Mouse (Mus musculus) hindbrain, embryonic 16.5 days (tissue): Measurements from ENCODE around the gene Pank2. TPM values are rescaled to one million over a fixed set of nuclear protein-coding genes. Genes with fewer than 3 reads are reported as not detected.
"Not testable (repeated sequence)": the region's sequence is repeated elsewhere in the genome, so short reads cannot be mapped to it uniquely, and the experiment has no call there.

ENCODE experiments used
- ATAC-seq: fragments of 200-750 bp; cut with Nextera tagmentation; 2 replicates; pipeline ENCODE4 v1.8.0; 2017; ENCODE audit warnings: moderate TSS enrichment, moderate library complexity
- H3K27ac ChIP-seq: fragments of 300-500 bp; sonication (generic); 2 replicates; pipeline ENCODE4 v1.5.1; 2014; ENCODE audit warnings: low read depth, mild to moderate bottlenecking, control low read depth, low read length, moderate library complexity
- H3K27me3 ChIP-seq: fragments of 300-500 bp; sonication (generic); replicated peaks from 2 replicates; pipeline ENCODE4 v1.6.1; 2014; ENCODE audit warnings: low read length; ENCODE audit not compliant: control insufficient read depth, insufficient read depth
- H3K36me3 ChIP-seq: fragments of 300-500 bp; sonication (generic); 2 replicates; pipeline ENCODE4 v1.6.1; 2014; ENCODE audit warnings: mild to moderate bottlenecking, low read length, moderate library complexity, mixed read lengths; ENCODE audit not compliant: control insufficient read depth, insufficient read depth
- H3K4me1 ChIP-seq: fragments of 300-500 bp; sonication (generic); 2 replicates; pipeline ENCODE4 v1.6.1; 2014; ENCODE audit warnings: low read depth, low read length; ENCODE audit not compliant: control insufficient read depth, insufficient read depth
- H3K4me2 ChIP-seq: fragments of 300-500 bp; sonication (generic); 2 replicates; pipeline ENCODE4 v1.6.1; 2014; ENCODE audit warnings: mild to moderate bottlenecking, low read length, control low read depth, moderate library complexity
- H3K4me3 ChIP-seq: fragments of 300-500 bp; sonication (generic); 2 replicates; pipeline ENCODE4 v1.5.1; 2014; ENCODE audit warnings: mild to moderate bottlenecking, low read length, control low read depth, moderate library complexity
- H3K9ac ChIP-seq: fragments of 300-500 bp; sonication (generic); 2 replicates; pipeline ENCODE4 v1.6.1; 2014; ENCODE audit warnings: low read depth, mild to moderate bottlenecking, control low read depth, low read length, moderate library complexity
- H3K9me3 ChIP-seq: fragments of 300-500 bp; sonication (generic); 2 replicates; pipeline ENCODE4 v1.6.1; 2014; ENCODE audit warnings: mild to moderate bottlenecking, low read length, moderate library complexity; ENCODE audit not compliant: control insufficient read depth
- WGBS: fragments of 180-500 bp; shearing (Covaris S2); extraction: QIAGEN DNeasy Blood & Tissue Kit; methylation state at CpG from one replicate; pipeline ENCODE4 v1.1.7; 2014; 5-methylcytosine and 5-hydroxymethylcytosine counted together
- polyA plus RNA-seq: library from polyadenylated mRNA; unstranded; fragments of >200 nt; fragmentation: Nextera tagmentation; extraction: Ambion mirVana; gene quantifications from 2 replicates; pipeline ENCODE4 v1.2.1, GENCODE M21; 2015

Pank2 gene
- polyA plus RNA-seq, 1 experiment from 2014 or later, result 20.0 TPM

- H3K27me3 ChIP-seq, result no peaks in the 10 kb centered on the region
- H3K36me3 ChIP-seq, result peaks cover 6% of the 10 kb centered on the region
- H3K4me2 ChIP-seq, result no peak overlapping the region
- no peak overlapping the region for H3K9ac ChIP-seq
- H3K9me3 ChIP-seq, result no peaks in the 10 kb centered on the region
- no peaks in the 10 kb centered on the region for H3K4me1 ChIP-seq
- no peak for ATAC-seq
- 79% methylated on average over 5 of the region's 5 CpGs for WGBS
- no peak overlapping the region for H3K4me3 ChIP-seq
- H3K27ac ChIP-seq, result no peak overlapping the region
These were observed 45.1 kb downstream of the Pank2 start for GRCm38 (mm10) chr2:131307391-131307790.

GRCm38 (mm10) chr2:131307822-131308221, 45.5 kb downstream of the Pank2 start:
- ATAC-seq, result no peak
- no peaks in the 10 kb centered on the region for H3K27me3 ChIP-seq
- H3K4me1 ChIP-seq, result no peaks in the 10 kb centered on the region
- 62% methylated on average over 2 of the region's 2 CpGs for WGBS
- no peak overlapping the region for H3K9ac ChIP-seq
- H3K9me3 ChIP-seq, result no peaks in the 10 kb centered on the region
- H3K36me3 ChIP-seq, result peaks cover 6% of the 10 kb centered on the region
- H3K4me3 ChIP-seq, result no peak overlapping the region
- no peak overlapping the region for H3K27ac ChIP-seq
- no peak overlapping the region for H3K4me2 ChIP-seq

- H3K9ac ChIP-seq, result no peak overlapping the region
- peaks cover 2% of the 10 kb centered on the region for H3K36me3 ChIP-seq
- no peak overlapping the region for H3K4me2 ChIP-seq
- H3K27me3 ChIP-seq, result no peaks in the 10 kb centered on the region
- no peaks in the 10 kb centered on the region for H3K4me1 ChIP-seq
- H3K9me3 ChIP-seq, result no peaks in the 10 kb centered on the region
- no peak overlapping the region for H3K4me3 ChIP-seq
- no peak for ATAC-seq
- WGBS, result 71% methylated on average over 6 of the region's 6 CpGs
- H3K27ac ChIP-seq, result no peak overlapping the region
These were observed 47.0 kb downstream of the Pank2 start for GRCm38 (mm10) chr2:131309296-131309695.

- H3K27ac ChIP-seq, result no peak overlapping the region
These were observed 53.9 kb downstream of the Pank2 start for GRCm38 (mm10) chr2:131316167-131316566.

GRCm38 (mm10) chr2:131319401-131319800, 57.1 kb downstream of the Pank2 start:
- Histone ChIP-seq H3K36me3 (peaks cover 3% of the 10 kb centered on the region; the same call in 1 of the 2 replicates), H3K27me3 (no peaks in the 10 kb centered on the region), H3K9me3 (peaks cover 4% of the 10 kb centered on the region; the same call in 1 of the 2 replicates), H3K27ac (no peak overlapping the region), H3K4me1 (no peaks in the 10 kb centered on the region), H3K9ac (no peak overlapping the region), H3K4me3 (no peak overlapping the region), H3K4me2 (no peak overlapping the region)
- ATAC-seq, result no peak
- 73% methylated on average over 6 of the region's 6 CpGs for WGBS

More at GRCm38 (mm10) chr2:131316167-131316566, 53.9 kb downstream of the Pank2 start:
- H3K4me1 ChIP-seq, result no peaks in the 10 kb centered on the region
- no peak overlapping the region for H3K4me3 ChIP-seq
- H3K9me3 ChIP-seq, result peaks cover 4% of the 10 kb centered on the region; the same call in 1 of the 2 replicates
- 96% methylated on average over 2 of the region's 2 CpGs for WGBS
- H3K4me2 ChIP-seq, result no peak overlapping the region
- no peak overlapping the region for H3K9ac ChIP-seq
- ATAC-seq, result peak; percentile 30; the same call in 1 of the 2 replicates
- no peaks in the 10 kb centered on the region for H3K27me3 ChIP-seq
- H3K36me3 ChIP-seq, result peaks cover 3% of the 10 kb centered on the region; the same call in 1 of the 2 replicates

- H3K36me3 ChIP-seq, H3K27ac ChIP-seq, H3K9me3 ChIP-seq, H3K27me3 ChIP-seq, H3K4me3 ChIP-seq, H3K4me2 ChIP-seq, ATAC-seq, H3K4me1 ChIP-seq, H3K9ac ChIP-seq: not testable (repeated sequence)
- WGBS, result 52% methylated on average over 3 of the region's 3 CpGs
These were observed 58.9 kb downstream of the Pank2 start for GRCm38 (mm10) chr2:131321192-131321591.

GRCm38 (mm10) chr2:131323675-131324074, 61.4 kb downstream of the Pank2 start:
- H3K4me1 ChIP-seq, result no peaks in the 10 kb centered on the region
- no peaks in the 10 kb centered on the region for H3K27me3 ChIP-seq
- H3K4me2 ChIP-seq, result no peak overlapping the region
- H3K4me3 ChIP-seq, result no peak overlapping the region
- no peak overlapping the region for H3K9ac ChIP-seq
- ATAC-seq, result no peak
- no peak overlapping the region for H3K27ac ChIP-seq
- H3K9me3 ChIP-seq, result peaks cover 4% of the 10 kb centered on the region; the same call in 1 of the 2 replicates
- WGBS, result 83% methylated on average over 1 of the region's 1 CpGs
- H3K36me3 ChIP-seq, result peaks cover 3% of the 10 kb centered on the region; the same call in 1 of the 2 replicates

- Histone ChIP-seq H3K4me2 (no peak overlapping the region), H3K27me3 (no peaks in the 10 kb centered on the region), H3K4me1 (no peaks in the 10 kb centered on the region), H3K9me3 (no peaks in the 10 kb centered on the region), H3K9ac (no peak overlapping the region), H3K4me3 (no peak overlapping the region), H3K36me3 (no peaks in the 10 kb centered on the region), H3K27ac (no peak overlapping the region)
- WGBS, result 73% methylated on average over 3 of the region's 3 CpGs
- no peak for ATAC-seq
These were observed 63.7 kb downstream of the Pank2 start for GRCm38 (mm10) chr2:131326044-131326443.

GRCm38 (mm10) chr2:131328981-131329380, 66.7 kb downstream of the Pank2 start:
- H3K9ac ChIP-seq, result no peak overlapping the region
- H3K27ac ChIP-seq, result no peak overlapping the region
- H3K27me3 ChIP-seq, result no peaks in the 10 kb centered on the region
- no peaks in the 10 kb centered on the region for H3K9me3 ChIP-seq
- no peak overlapping the region for H3K4me3 ChIP-seq
- H3K4me2 ChIP-seq, result no peak overlapping the region
- no peaks in the 10 kb centered on the region for H3K36me3 ChIP-seq
- whole genome bisulfite sequencing, result 82% methylated on average over 1 of the region's 1 CpGs
- ATAC-seq, result no peak
- no peaks in the 10 kb centered on the region for H3K4me1 ChIP-seq

- Histone ChIP-seq H3K4me1 (no peaks in the 10 kb centered on the region), H3K9me3 (no peaks in the 10 kb centered on the region), H3K27me3 (no peaks in the 10 kb centered on the region), H3K9ac (no peak overlapping the region), H3K36me3 (no peaks in the 10 kb centered on the region), H3K4me2 (no peak overlapping the region), H3K27ac (no peak overlapping the region), H3K4me3 (no peak overlapping the region)
- no peak for ATAC-seq
- WGBS, result 76% methylated on average over 3 of the region's 3 CpGs
These were observed 68.3 kb downstream of the Pank2 start for GRCm38 (mm10) chr2:131330548-131330947.
